Mouse (Mus musculus) embryonic fibroblast, embryonic 13.5 days (primary cell): Measurements from ENCODE around the gene Lef1.

Experiments
- CTCF ChIP-seq: IDR thresholded peaks from 2 replicates; pipeline ENCODE4 v1.5.1; 2011; ENCODE audit warnings: mild to moderate bottlenecking, control low read depth, low read length, moderate library complexity, borderline replicate concordance; ENCODE audit not compliant: insufficient read depth
- POLR2A ChIP-seq: IDR thresholded peaks from 2 replicates; pipeline ENCODE4 v1.6.1; 2011; ENCODE audit warnings: low read depth, mild to moderate bottlenecking, control low read depth, low read length, moderate library complexity

DNA sequence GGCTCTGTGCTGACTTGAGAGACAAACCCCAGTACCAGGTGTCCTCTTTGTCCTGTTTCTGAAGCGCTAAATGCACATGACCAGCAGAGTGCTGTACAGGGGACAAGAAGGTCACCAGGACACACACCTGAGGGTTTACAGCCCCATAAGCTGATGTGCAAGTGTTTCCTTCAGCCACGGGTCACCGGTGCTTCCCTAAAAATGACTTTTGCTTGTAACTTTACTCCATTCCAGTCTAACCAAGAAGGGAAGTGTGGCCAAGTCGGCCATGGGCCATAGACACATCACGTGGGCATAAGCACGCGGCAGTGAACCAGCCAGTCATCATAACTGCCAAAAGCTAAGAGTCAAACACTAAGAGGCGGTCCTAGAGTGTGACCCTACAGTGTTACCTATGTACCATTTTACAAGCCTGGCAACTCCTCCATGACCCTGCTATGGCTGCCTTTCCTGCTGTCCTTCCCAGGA lies 136.3 kb downstream of the Lef1 start:
- TF ChIP-seq CTCF (no peak), POLR2A (no peak)
